ENCODE assay signal across 26 mouse cellular contexts in the genomic region with DNA sequence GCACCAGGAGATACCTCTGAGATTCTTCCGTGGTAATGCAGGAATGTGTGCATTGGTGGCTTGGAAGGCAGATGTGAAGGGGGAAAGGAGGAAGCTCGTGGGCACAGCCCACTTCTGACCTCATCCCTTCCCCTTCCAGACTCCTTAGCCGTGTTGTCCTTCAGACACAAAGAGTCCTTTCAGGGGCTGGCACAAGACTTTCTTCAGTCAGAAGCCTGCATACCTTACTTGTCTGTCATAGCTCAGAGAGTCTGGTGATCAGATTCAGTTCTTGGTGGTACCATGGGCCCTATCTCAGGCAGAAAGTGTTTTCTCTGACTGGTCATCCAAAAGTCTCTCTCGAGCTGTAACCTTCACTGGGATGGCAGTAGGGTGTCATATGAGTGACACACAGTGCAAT.
DNase-seq lines count a peak whose midpoint lies in the region; ATAC-seq and TF ChIP-seq lines count a peak whose summit lies in the region.
"Had no signal": no experiment of that assay in that cellular context is flagged by ENCODE, and none has a peak within 500 bp of the region (broad histone marks: within the 10 kb centered on the region; RNA-seq: fewer than 3 reads in every experiment).

No protein-coding gene starts in this region.

- H3K9me3 ChIP-seq in hindbrain, embryonic 10.5 days, result no peaks in the 10 kb centered on the region
- H3K9me3 ChIP-seq in hindbrain, embryonic 12.5 days (replicated peaks), result no peaks in the 10 kb centered on the region
- H3K9me3 ChIP-seq in midbrain, embryonic 10.5 days (replicated peaks), result no peaks in the 10 kb centered on the region
- H3K9me3 ChIP-seq in midbrain, embryonic 15.5 days, result no peaks in the 10 kb centered on the region
- no peaks in the 10 kb centered on the region for H3K9me3 ChIP-seq in liver, embryonic 12.5 days (replicated peaks)
- H3K9me3 ChIP-seq: embryonic facial prominence, embryonic 12.5 days; hindbrain, embryonic 15.5 days; intestine, embryonic 15.5 days; limb, embryonic 15.5 days; liver, embryonic 15.5 days; midbrain, embryonic 12.5 days; neural tube, embryonic 13.5 days had no signal

- no peaks in the 10 kb centered on the region; the same call in 1 of the 2 replicates for H3K36me3 ChIP-seq in hindbrain, embryonic 10.5 days
- H3K36me3 ChIP-seq in hindbrain, embryonic 12.5 days, result no peaks in the 10 kb centered on the region
- H3K36me3 ChIP-seq in midbrain, embryonic 10.5 days, result 0 out of 2 replicates have a peak, but pooled peaks cover 4% of the 10 kb centered on the region
- H3K36me3 ChIP-seq in midbrain, embryonic 15.5 days (replicated peaks), result no peaks in the 10 kb centered on the region
- H3K36me3 ChIP-seq in liver, embryonic 12.5 days, result no peaks in the 10 kb centered on the region
- H3K36me3 ChIP-seq: embryonic facial prominence, embryonic 12.5 days; hindbrain, embryonic 15.5 days; intestine, embryonic 15.5 days; limb, embryonic 15.5 days; liver, embryonic 15.5 days; midbrain, embryonic 12.5 days; neural tube, embryonic 13.5 days had no signal

- H3K4me3 ChIP-seq in hindbrain, embryonic 10.5 days, result 0 out of 2 replicates have a peak overlapping the region, but pooled peaks have one; percentile 7
- no peak overlapping the region for H3K4me3 ChIP-seq in hindbrain, embryonic 12.5 days
- no peak overlapping the region for H3K4me3 ChIP-seq in midbrain, embryonic 10.5 days
- H3K4me3 ChIP-seq in midbrain, embryonic 15.5 days, result no peak overlapping the region
- no peak overlapping the region for H3K4me3 ChIP-seq in cortical plate, adult 2 months (ENCODE audit: insufficient read depth, low read length)
- H3K4me3 ChIP-seq in liver, embryonic 12.5 days, result no peak overlapping the region
- H3K4me3 ChIP-seq: embryonic facial prominence, embryonic 12.5 days; gastrocnemius, adult 2 months; hindbrain, embryonic 15.5 days; intestine, embryonic 15.5 days; limb, embryonic 15.5 days; liver, embryonic 15.5 days; midbrain, embryonic 12.5 days; myocyte; neural tube, embryonic 13.5 days had no signal

- no peak for TF ChIP-seq POLR2A in cortical plate, adult 2 months (IDR thresholded peaks at IDR 0.05; ENCODE audit: extremely low read depth, insufficient read depth, low read length)

- TF ChIP-seq CTCF in cortical plate, adult 2 months (IDR thresholded peaks at IDR 0.05; ENCODE audit: extremely low read depth, insufficient read depth, low read length), result no peak

- peak overlapping the region; percentile 73 for H3K27ac ChIP-seq in hindbrain, embryonic 10.5 days
- no peak overlapping the region for H3K27ac ChIP-seq in hindbrain, embryonic 12.5 days
- peak overlapping the region; percentile 61; the same call in 1 of the 2 replicates for H3K27ac ChIP-seq in midbrain, embryonic 10.5 days (replicated peaks)
- no peak overlapping the region for H3K27ac ChIP-seq in midbrain, embryonic 15.5 days
- H3K27ac ChIP-seq in cortical plate, adult 2 months (ENCODE audit: insufficient read depth, low read length), result peak overlapping the region; percentile 33; the same call in 1 of the 2 replicates
- H3K27ac ChIP-seq in liver, embryonic 12.5 days, result no peak overlapping the region
- H3K27ac ChIP-seq: embryonic facial prominence, embryonic 12.5 days; gastrocnemius, adult 2 months; intestine, embryonic 15.5 days; limb, embryonic 15.5 days; liver, embryonic 15.5 days; macrophage; midbrain, embryonic 12.5 days; neural tube, embryonic 13.5 days had no signal

- no peak overlapping the region for H3K9ac ChIP-seq in hindbrain, embryonic 12.5 days
- H3K9ac ChIP-seq in midbrain, embryonic 15.5 days, result no peak overlapping the region
- H3K9ac ChIP-seq in liver, embryonic 12.5 days, result no peak overlapping the region
- H3K9ac ChIP-seq: embryonic facial prominence, embryonic 12.5 days; hindbrain, embryonic 15.5 days; intestine, embryonic 15.5 days; limb, embryonic 15.5 days; liver, embryonic 15.5 days; midbrain, embryonic 12.5 days; neural tube, embryonic 13.5 days had no signal

- no peak for DNase-seq in hindbrain, embryonic 10.5 days (ENCODE audit: low spot score)
- no peak for DNase-seq in midbrain, embryonic 10.5 days (ENCODE audit: low spot score)
- DNase-seq in gastrocnemius, adult 8-10 months (ENCODE audit: low spot score in 2 of 2), result no peak
- DNase-seq: adrenal gland, postnatal 10 days; cerebellum, adult 18-20 months; cerebellum, postnatal 14 days; gastrocnemius, adult 2 months; kidney, adult 8-10 months; kidney, postnatal 10 days; retina, postnatal 1 day; right cerebral cortex, postnatal 25 days; spleen, adult 18-20 months had no signal

- H3K4me2 ChIP-seq in hindbrain, embryonic 12.5 days (replicated peaks), result no peak overlapping the region
- no peak overlapping the region for H3K4me2 ChIP-seq in midbrain, embryonic 15.5 days
- H3K4me2 ChIP-seq in liver, embryonic 12.5 days, result no peak overlapping the region
- H3K4me2 ChIP-seq: embryonic facial prominence, embryonic 12.5 days; heart, embryonic 11.5 days; hindbrain, embryonic 15.5 days; intestine, embryonic 15.5 days; limb, embryonic 15.5 days; liver, embryonic 15.5 days; midbrain, embryonic 12.5 days; neural tube, embryonic 13.5 days had no signal

- WGBS in hindbrain, embryonic 10.5 days, result 34% methylated on average over 4 of the region's 4 CpGs
- 29% methylated on average over 4 of the region's 4 CpGs for WGBS in hindbrain, embryonic 12.5 days
- 47% methylated on average over 4 of the region's 4 CpGs for WGBS in midbrain, embryonic 10.5 days
- WGBS in midbrain, embryonic 15.5 days, result 48% methylated on average over 4 of the region's 4 CpGs
- 27% methylated on average over 4 of the region's 4 CpGs for WGBS in liver, embryonic 12.5 days (ENCODE audit: insufficient replicate concordance)

- peaks cover 73% of the 10 kb centered on the region for H3K4me1 ChIP-seq in hindbrain, embryonic 10.5 days (replicated peaks)
- H3K4me1 ChIP-seq in hindbrain, embryonic 12.5 days, result peaks cover 32% of the 10 kb centered on the region
- H3K4me1 ChIP-seq in midbrain, embryonic 10.5 days, result peaks cover 84% of the 10 kb centered on the region
- H3K4me1 ChIP-seq in midbrain, embryonic 15.5 days, result peaks cover 30% of the 10 kb centered on the region
- H3K4me1 ChIP-seq in cortical plate, adult 2 months (ENCODE audit: control insufficient read depth, insufficient read depth, low read length), result peaks cover 3% of the 10 kb centered on the region; the same call in 1 of the 2 replicates
- no peaks in the 10 kb centered on the region for H3K4me1 ChIP-seq in liver, embryonic 12.5 days
- H3K4me1 ChIP-seq: intestine, embryonic 15.5 days; liver, embryonic 15.5 days had no signal

- ATAC-seq in hindbrain, embryonic 12.5 days (ENCODE audit: low FRiP score), result no peak
- no peak for ATAC-seq in midbrain, embryonic 15.5 days (replicated peaks)
- ATAC-seq in liver, embryonic 12.5 days, result no peak
- ATAC-seq: intestine, embryonic 15.5 days had no signal

- H3K27me3 ChIP-seq in hindbrain, embryonic 10.5 days (ENCODE audit: insufficient read depth, poor library complexity, severe bottlenecking), result no peaks in the 10 kb centered on the region; the same call in 1 of the 2 replicates
- no peaks in the 10 kb centered on the region for H3K27me3 ChIP-seq in hindbrain, embryonic 12.5 days
- no peaks in the 10 kb centered on the region for H3K27me3 ChIP-seq in midbrain, embryonic 10.5 days (ENCODE audit: low read depth, poor library complexity, severe bottlenecking)
- no peaks in the 10 kb centered on the region for H3K27me3 ChIP-seq in midbrain, embryonic 15.5 days (replicated peaks)
- no peaks in the 10 kb centered on the region for H3K27me3 ChIP-seq in liver, embryonic 12.5 days (replicated peaks)
- H3K27me3 ChIP-seq: embryonic facial prominence, embryonic 12.5 days; hindbrain, embryonic 15.5 days; intestine, embryonic 15.5 days; limb, embryonic 15.5 days; liver, embryonic 15.5 days; neural tube, embryonic 13.5 days had no signal

Comparison
In these comparisons a context has a peak if more than half of its experiments do, and no peak if none do; other contexts are left out.
1. H3K27ac ChIP-seq: peak in hindbrain, embryonic 10.5 days (single experiment), midbrain, embryonic 10.5 days (single experiment) and cortical plate, adult 2 months (single experiment); none in hindbrain, embryonic 12.5 days (single experiment), midbrain, embryonic 15.5 days (single experiment) and liver, embryonic 12.5 days (single experiment).